Mouse (Mus musculus) frontal cortex, postnatal 10 days (tissue): ENCODE data around the gene Pth2.
A peak's percentile ranks its signal among the peaks of the same experiment; 100 is the strongest.

Experiments used
- DNase-seq, 2 experiments: peaks; one replicate each; pipeline ENCODE4 v3.0.0; 2022; ENCODE audit warnings: low spot score in 2 of 2, mixed read lengths in 1 of 2

Pth2 gene

DNA sequence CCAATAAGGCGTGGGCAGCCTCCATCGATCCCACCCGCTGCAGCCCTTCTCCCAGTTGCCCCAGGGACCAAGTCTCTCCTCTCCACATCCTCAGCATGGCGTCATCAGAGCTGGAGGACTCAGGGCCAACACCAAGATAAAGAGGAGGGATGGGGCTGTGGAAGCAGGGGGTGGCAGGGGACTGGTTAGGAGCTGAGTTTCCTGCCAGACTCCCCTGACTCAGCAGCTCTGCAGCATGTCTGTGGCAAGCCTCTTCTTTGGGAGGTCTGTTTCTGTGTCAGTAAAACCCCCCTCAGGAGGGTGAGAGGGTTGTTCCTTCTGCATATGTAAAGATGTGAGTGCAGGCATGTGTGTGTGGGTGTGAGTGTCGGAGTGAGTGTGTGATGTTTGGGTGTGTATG, 16.2 kb downstream of the Pth2 start:
- DNase-seq = no peak

DNA sequence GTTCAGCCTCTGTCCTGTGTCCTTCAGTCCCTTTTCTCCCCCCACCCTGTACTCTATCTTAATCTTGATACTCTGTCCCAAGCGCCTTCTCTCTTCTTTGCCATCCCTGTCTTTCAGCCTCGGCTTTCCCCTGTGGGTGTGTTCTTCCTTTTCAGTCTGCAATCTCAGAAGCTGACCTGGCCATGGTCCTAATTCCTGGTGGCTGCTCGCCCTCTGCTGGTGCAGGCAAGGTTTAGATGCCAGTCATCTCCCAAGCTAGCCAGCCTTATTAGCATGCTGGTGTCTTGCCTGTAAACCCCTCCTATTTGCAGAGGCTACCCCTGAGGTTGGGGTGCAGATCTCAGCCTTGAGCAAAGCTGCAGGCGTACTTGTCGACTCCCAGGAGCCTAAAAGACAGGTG, 17.6 kb downstream of the Pth2 start:
- DNase-seq = peak; percentile 49 to 63

DNA sequence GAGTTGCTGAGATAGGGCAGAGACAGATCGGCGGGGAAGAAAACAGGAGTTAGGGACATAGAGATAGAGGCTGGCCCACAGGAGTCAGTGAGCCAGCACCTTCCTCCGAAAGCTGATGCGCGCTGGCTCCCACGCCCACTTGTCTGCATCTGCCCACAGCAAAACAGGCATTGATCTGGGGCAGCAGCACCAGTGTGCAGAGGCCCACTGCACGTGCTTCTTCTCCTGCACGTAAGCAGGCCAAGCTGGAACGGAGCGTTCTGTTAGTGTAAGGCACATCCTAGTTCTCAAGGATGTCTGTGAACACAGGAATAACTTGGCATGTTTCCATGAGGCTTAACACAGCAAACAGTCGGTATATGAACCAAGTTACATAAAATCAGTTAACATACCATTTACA, 18.2 kb downstream of the Pth2 start:
- DNase-seq = no peak

DNA sequence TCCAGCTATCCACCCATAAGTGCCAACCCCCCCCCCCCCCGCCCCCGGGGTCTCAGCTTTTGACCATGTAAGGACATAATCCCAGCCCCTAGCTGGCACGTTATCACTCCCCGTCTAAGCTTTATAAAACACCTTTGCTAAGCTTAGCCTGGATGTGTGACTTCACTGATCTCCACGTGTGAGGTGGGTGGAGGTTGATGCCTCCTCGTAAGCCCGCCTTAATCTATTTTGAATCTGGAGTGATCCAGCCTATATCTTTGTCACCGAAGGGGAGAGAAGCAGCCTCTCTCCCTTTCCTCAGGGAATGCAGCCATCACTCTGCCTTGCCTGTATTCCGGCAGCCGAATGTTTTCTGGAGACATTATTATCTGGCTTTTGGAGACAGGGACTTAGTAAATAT, 21.9 kb downstream of the Pth2 start:
- no peak for DNase-seq

DNA sequence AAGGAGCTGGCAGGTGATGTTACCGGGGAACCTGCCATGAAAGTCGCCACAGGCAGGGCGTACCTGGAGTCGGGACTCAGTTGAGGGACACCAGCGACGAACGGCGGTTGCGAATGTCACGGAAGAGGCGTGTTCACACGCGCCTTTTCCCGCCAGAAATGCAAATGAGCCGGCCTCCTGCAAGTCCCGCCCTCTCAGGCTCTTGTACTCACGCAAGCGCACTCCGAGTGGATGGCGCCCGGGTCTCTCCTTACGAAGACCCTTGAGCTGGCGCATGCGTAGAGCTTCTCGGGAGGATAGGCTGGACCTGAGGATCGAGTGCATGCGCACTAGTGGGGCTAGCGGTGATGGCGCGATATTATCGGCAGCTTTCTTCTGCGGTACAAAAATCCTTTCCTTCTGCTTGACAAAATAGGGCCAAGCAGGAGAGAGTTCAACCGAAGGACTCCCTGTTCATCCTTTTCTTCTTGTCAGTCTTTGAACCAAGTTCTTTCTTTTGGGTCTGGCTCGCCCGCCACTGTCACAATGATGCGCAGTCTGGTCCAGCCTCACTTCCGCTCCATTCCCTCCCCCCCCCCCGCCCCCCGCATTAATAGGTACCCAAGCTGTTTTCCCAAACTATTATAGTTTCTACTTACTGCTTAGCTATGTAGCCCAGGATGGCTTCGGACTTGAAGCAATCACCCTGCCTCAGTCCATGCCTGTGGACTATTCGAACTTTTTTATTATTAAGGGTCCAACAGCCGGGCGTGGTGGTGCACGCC, 23.8 kb downstream of the Pth2 start, which contains the start of gene Ccdc155:
Gene Ccdc155, minus strand, starts transcription at position 513 of the 764 bp plus-strand sequence.
- DNase-seq = peak; percentile 90 to 91

DNA sequence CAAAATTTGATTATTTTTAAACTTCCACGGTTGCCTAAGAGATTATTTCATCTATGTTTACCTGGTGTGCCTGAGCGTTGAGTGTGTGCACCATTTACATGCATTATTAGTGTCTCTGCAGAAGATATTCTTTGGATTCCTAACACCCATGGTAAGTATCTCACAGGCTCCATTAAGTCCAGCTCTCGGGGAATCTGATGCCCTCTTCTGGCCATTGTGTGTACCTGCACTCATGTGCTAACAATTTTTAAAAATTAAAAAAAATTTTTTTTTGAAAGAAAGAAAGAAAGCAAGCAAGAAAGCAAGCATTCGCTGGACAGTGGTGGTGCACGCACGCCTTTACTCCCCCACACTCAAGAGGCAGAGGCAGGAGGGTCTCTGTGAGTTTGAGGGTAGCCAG, 27.5 kb downstream of the Pth2 start:
- DNase-seq = no peak

DNA sequence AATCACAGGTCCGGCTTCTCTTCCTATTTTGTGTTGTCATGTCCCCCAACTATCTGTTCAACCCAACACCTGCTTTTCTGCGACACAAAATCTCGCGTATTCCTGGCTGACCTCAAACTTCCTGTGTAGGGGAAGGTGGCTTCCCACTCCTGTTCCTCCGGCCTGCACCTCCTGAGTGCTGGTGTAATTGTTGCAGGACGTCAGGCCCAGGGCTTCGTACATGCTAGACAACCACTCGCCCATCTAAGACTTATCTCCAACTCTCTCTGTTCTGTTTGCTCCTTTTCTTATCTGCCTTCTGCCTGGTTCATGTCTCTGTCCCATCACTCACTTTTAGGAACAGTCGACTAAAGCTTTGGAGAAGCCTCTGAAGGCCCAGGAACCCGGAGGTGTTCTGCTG, 30.3 kb downstream of the Pth2 start:
- DNase-seq = no peak

DNA sequence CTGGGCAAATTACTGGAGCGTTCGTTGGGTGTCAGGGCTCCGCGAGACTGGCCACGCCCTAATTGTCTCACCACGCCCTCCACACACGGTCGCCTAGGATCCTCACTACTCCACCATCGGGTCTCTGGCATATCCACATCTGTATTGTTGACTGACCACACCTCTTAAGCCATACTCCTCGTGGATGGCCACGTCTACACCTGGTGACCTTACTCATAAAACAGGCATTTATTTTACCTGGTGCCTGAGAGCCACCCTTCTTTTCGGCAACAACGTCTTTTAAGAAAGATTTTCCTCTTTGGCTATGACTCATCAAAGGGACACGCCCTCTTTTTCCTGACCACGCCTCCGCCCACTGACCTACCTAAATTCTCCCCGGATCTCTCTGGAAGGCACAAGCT, 31.1 kb downstream of the Pth2 start, which contains the start of gene Dkkl1:
Gene Dkkl1, minus strand, starts transcription at position 297 of the 401 bp plus-strand sequence.
- DNase-seq = no peak

DNA sequence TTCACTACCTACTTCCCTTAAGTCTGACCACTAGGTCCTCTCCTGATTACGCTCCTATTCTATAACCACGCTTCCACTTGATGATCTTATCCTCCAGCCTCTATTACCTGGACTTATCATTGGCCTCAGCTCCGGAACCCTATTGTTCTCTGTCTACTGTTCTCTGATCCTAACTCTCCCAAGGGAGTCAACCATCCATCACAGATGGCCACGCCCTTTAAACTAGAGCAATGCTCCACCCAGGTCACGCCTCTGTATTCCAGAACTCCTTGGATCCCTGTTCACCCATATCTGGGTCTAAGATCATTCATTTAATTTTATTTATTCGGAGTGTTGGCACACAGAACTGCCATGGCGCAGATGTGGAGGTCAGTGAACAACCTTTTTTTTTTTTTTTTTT, 31.6 kb downstream of the Pth2 start:
- no peak for DNase-seq

DNA sequence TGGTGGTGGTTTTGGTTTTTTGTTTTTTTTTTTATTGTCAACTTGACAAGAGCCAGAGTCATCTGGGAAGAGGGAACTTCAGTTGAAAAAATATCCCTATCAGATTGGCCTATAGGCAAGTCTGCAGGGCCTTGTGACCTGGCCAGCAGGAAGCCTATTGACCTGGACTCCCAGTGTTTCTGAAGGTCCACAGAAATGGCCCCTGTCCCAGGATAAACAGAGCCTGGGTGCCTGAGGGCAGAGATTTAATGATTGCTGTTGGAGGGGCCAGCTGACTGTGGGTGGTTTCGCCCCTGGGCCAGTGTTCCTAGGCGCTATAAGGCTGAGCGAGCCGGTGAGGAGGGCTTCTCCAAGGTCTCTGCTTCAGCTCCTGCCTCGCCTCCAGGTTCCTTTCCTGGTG, 32.9 kb downstream of the Pth2 start:
- no peak for DNase-seq

DNA sequence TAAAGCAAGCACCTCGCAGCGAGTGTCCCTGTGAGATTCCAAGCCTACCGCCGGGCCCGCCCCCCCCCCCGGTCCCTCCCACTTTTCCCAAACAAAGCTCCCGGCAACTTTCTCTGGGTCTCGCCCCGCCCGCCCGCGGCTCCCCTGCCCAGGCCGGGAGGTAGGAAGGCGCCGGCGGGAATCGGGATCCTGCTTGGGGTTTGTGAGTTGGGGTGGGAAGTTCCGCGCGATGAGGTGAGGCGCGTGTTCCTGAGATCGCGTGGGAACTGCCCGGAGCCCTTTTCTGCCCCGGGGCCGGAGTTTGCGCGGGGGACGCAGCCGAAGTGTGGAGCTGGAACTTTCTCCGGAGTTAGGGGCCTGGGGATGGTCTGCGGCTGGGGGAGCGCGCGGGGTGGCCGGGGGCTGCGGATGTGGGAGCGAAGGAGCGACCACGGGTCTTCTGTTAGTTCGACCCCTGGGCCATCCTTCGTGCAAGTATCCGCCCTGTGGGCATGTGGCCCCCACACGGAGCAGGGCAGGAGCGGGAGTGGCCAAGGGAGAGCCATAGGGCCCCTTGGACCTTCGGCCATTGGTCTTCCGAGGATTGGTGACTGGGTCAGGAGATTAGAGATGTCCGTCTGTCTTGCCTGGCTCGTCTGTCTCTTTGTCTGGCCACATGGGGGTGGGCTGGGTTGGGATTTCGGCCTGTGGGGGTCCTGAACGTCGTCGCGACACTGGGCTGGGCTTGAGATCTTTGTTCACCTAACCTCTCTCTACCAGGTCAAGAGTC, 35.1 kb downstream of the Pth2 start, which contains the start of gene Tead2:
Gene Tead2, plus strand, starts transcription at position 81 of the 769 bp plus-strand sequence.
- no peak for DNase-seq

DNA sequence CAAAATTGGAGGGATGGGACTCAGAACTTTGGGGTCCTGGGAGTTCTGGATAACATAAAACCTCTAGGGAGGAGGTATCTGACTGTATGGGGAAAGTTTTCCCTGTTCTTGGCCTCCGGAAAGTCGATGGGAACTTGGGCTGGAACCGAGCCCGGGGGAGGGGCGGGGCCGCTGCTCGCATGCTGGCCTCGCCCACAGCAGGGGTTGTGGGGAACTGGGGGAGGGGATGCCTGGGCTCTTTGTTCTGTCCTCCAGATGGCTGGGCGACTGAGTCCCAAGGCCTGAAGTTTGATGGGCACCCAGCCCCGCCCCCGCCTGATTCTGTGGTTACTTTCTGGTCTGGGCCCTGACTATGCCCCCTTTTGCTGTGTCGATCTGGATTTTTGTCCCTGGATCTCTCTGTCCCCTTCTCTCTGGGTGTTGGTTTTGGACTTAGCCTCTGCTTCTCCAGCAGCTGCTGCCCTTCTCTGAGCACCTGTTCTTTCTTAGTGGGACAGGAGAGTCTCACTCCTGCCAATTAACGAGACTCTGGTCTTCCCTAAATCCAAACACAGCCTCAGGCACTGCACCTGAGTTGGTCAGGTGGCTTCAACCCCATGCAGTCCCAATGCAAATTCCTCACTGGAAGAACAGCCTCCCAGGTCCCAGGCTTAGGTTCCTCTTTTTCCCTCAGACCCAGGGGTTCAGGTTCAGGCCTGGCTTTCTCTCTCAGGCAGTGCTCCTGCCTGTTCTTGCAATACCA, 35.8 kb downstream of the Pth2 start:
- peak in 1 of 2 experiments; percentile 54 for DNase-seq

DNA sequence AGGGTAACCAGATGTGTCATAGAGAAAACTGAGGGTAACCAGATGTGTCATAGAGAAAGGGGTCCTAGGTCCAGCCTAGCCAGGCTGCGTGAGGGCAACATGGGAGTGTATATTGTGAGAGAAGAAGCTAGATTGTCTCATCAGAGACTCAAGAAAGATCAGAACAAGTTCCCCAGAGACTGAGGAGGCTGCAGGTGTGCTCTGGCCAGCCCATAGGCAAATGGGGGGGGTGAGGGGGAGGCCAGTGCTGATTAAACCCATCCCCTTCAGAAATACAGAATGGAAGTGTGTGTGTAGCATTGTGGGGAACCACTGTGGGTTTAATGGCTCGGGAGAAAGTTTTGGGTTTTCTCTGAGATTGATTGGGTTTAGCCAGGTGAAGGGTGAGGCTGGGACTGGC, 40.9 kb downstream of the Pth2 start:
- no peak for DNase-seq

DNA sequence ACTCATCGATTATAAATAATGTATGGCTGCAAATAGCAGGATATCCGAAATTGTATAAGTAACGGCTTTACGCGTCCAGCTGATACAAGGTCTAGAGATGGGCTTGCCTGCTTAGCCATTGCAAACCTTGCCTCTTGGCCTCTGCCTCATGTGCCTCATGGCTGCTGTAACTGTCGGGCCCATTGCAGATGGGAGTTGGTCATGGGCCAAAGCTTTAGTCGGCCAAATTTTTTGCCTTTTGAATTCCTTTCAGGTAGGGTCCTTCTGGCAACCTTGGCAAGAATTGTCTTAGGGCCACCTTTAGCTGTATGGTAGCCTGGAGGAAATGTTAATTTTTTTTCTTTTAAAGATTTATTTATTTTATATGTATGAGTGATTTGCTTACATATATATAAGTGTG, 44.0 kb downstream of the Pth2 start:
- DNase-seq = no peak

DNA sequence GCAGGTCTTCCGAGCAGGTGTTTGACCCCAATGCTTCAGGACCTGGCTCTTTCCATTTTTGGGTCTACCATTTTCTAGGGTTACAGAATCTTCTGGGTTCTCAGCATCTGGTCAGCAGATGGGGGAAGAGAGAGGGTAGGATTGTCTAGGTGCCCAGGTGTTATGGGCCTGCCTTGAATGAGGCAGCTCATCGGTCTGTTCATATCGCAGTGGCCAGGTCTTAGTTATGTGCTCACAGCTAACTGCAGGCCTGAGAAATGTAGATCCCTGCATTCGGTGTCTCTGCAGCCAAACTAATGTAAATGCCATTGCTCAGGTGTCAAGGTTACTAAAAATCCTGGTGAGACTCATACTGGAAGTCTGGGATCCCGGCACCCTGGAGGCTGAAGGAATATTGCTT, 45.6 kb downstream of the Pth2 start:
- no peak for DNase-seq

DNA sequence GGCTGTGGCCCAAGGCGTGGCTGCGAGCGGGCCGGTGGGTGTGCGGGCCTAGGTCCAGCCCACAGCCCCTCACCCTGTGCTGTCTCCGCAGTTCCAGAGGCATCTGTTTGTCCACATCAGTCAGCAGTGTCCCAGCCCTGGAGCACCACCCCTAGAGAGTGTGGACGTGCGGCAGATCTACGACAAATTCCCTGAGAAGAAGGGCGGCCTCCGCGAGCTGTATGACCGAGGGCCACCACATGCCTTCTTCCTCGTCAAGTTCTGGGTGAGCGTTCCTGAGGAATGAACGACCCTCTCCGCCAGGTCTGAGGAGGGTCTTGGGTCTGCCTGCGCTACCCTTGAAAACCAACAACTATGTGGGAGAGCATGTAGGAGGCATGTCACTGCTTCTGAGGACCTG, 47.8 kb downstream of the Pth2 start:
- DNase-seq = no peak

DNA sequence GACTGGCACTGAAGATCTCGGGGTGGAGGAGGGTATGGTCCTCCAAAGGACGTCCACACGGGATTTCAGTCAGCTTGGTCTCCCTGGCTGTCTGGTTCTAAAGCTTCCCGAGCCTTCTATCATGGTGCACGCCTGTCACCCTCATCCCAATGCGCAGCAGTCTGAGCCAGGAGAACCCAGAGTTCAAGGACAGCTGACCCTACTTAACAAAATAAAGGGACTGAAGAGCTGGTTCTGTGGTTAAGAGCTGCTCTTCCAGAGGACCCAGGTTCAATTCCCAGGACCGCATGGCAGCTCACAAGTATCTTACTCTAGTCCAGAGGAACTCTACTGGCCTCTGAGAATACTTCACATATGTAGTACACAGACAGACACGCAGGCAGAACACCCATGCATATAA, 48.3 kb downstream of the Pth2 start:
- no peak for DNase-seq

DNA sequence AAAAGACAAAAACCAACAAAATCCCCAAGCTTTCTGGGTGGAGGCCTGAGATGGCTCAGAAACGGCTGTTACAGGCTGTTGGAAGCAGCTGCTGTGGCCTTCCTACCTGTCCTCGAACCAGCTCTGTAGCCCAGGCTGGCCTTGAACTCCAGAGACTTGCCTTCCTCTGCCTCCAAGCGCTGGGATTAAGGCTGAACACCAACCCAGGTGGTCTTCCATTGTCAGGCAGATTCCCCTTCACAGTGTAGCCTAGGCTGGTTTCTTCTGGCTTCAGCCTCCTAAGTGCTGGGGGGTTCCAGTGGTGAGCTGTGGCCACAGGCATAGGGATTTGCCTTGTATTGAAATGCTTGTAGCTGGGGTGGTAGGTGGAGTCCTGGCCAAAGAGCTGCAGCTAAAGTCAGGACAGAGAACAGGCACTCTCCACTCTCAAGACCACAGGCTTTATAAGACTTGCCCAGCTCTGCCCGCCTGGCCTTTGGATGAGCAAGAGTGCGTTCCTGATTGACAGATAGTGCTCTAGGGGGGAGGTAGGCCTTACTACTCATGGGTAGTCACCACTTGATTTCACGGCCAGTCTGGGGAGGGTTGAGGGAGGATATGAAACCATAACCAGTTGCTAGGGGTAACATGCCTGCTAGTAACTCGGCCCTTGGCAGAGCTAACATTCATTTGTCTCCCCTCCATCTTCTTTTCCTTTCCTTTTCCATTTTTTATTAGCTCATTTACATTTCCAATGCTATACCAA, 48.8 kb downstream of the Pth2 start:
- DNase-seq = no peak

DNA sequence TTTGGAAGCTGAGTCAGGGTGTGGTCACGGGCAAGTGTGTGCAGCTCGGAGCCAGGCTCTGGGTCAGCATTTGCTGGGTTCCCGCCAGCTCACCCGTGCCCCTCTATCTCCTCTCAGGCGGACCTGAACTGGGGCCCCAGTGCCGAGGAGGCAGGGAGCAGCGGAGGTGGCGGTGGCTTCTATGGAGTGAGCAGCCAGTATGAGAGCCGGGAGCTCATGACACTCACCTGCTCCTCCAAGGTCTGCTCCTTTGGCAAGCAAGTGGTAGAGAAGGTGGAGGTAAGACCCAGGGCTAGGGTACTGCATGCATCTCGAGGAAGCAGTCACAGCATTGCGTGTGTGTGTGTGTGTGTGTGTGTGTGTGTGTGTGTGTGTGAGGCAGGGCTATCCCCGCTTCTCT, 50.4 kb downstream of the Pth2 start:
- DNase-seq = no peak
